Mouse (Mus musculus) heart, adult 2 months (tissue): ENCODE data around the gene Rnft2. TPM values are rescaled to one million over a fixed set of nuclear protein-coding genes. Genes with fewer than 3 reads are reported as not detected.

Source experiments
- DNase-seq, 2 experiments: peaks; one replicate each; pipeline ENCODE4 v3.0.0; 2021
- H3K27ac ChIP-seq: fragments of 200-600 bp; 2 replicates; pipeline ENCODE4 v1.8.1; 2022
- H3K27me3 ChIP-seq: fragments of 200-500 bp; 2 replicates; pipeline ENCODE4 v1.6.1; 2012; ENCODE audit warnings: mild to moderate bottlenecking, low read length, inconsistent platforms, mixed read lengths; ENCODE audit not compliant: control insufficient read depth, insufficient read depth
- H3K36me3 ChIP-seq: fragments of 200-500 bp; 2 replicates; pipeline ENCODE4 v1.6.1; 2012; ENCODE audit warnings: low read length, inconsistent platforms; ENCODE audit not compliant: control insufficient read depth, insufficient read depth
- H3K4me1 ChIP-seq: fragments of 200-500 bp; 2 replicates; pipeline ENCODE4 v1.6.1; 2011; ENCODE audit warnings: low read length; ENCODE audit not compliant: control insufficient read depth, insufficient read depth
- H3K4me3 ChIP-seq: fragments of 200-600 bp; 2 replicates; pipeline ENCODE4 v1.8.1; 2022
- H3K79me2 ChIP-seq: fragments of 200-500 bp; replicated peaks from 2 replicates; pipeline ENCODE4 v1.6.1; 2012; ENCODE audit warnings: mild to moderate bottlenecking, inconsistent platforms, low read length, moderate library complexity, mixed read lengths; ENCODE audit not compliant: control insufficient read depth, insufficient read depth
- H3K9ac ChIP-seq: fragments of 200-500 bp; 2 replicates; pipeline ENCODE4 v1.6.1; 2012; ENCODE audit warnings: low read depth, mild to moderate bottlenecking, control low read depth, inconsistent platforms, low read length, mixed read lengths
- CTCF ChIP-seq: fragments of 200-600 bp; IDR thresholded peaks from 2 replicates; pipeline ENCODE4 v1.8.1; 2022; ENCODE audit warnings: antibody characterized with exemption, mild to moderate bottlenecking, moderate library complexity
- EP300 ChIP-seq: fragments of 200-500 bp; IDR thresholded peaks from 2 replicates; pipeline ENCODE4 v1.6.1; 2011; ENCODE audit warnings: low read depth, low read length, control low read depth; ENCODE audit not compliant: insufficient read depth
- POLR2A ChIP-seq: fragments of 200-500 bp; IDR thresholded peaks from 2 replicates; pipeline ENCODE4 v1.6.1; 2011; ENCODE audit warnings: mild to moderate bottlenecking, low read depth, low read length, control low read depth; ENCODE audit not compliant: insufficient read depth
- WGBS: fragments of 180-500 bp; shearing (Covaris S2); methylation state at CpG from one replicate; pipeline ENCODE4 v1.1.7; 2018; 5-methylcytosine and 5-hydroxymethylcytosine counted together
- intact Hi-C: fragments of 180-260 bp; cut with DNase I; formaldehyde crosslinking; loops from one replicate; pipeline ENCODE4 v1.15.1; 2025
- polyA plus RNA-seq: library from polyadenylated mRNA; depleted of rRNA; stranded (reverse); fragments of >200 nt; gene quantifications from 2 replicates; pipeline ENCODE4 v1.2.3, GENCODE M21; 2012
- total RNA-seq, 2 experiments: library from RNA; stranded (reverse); gene quantifications; 2 replicates each; pipeline ENCODE4 v1.2.3; 2021

Gene Rnft2
- total and polyA plus RNA-seq, 3 experiments, result 0.99 to 2.2 (median 1.5) TPM

DNA sequence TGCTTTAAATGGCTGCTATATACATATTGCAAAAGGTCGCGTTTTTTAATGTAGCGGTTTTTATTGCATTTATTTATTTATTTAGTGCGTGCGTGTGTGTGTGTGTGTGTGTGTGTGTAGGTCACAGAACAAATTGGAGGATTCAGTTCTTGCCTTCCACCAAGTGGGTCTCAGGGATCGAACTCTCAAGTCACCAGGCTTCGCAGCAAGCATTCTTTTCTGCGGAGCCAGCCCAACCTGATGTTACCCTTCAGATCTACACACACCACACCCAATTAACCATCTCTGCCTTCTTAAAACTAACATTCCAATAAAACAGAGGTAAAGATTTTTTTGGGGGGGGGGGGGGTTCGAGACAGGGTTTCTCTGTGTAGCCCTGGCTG is 89.4 kb downstream of the Rnft2 start:
- no peak overlapping the region for H3K9ac ChIP-seq
- peak overlapping the region; percentile 78; the same call in 1 of the 2 replicates for H3K27ac ChIP-seq
- H3K36me3 ChIP-seq, result peaks cover 4% of the 10 kb centered on the region; the same call in 1 of the 2 replicates
- WGBS, result 16% methylated on average over 9 of the region's 9 CpGs
- H3K79me2 ChIP-seq, result peaks cover 6% of the 10 kb centered on the region
- no peak for DNase-seq
- TF ChIP-seq POLR2A, result no peak
- TF ChIP-seq EP300, result no peak
- no peak for TF ChIP-seq CTCF
- H3K4me1 ChIP-seq, result peaks cover 5% of the 10 kb centered on the region
- intact Hi-C loops, result loop anchor here (1.0 to 5.0 kb wide), 2 partner anchors 9 to 38 kb away; no protein-coding TSS in a partner anchor
- no peaks in the 10 kb centered on the region for H3K27me3 ChIP-seq
- peak overlapping the region; percentile 92 for H3K4me3 ChIP-seq

GRCm38 (mm10) chr5:118154839-118155564 is 89.9 kb downstream of the Rnft2 start, which contains the start of gene Fbxw8:
Gene Fbxw8 (minus strand): TSS chr5:118155464.
- peak; percentile 87 to 91 for DNase-seq

DNA sequence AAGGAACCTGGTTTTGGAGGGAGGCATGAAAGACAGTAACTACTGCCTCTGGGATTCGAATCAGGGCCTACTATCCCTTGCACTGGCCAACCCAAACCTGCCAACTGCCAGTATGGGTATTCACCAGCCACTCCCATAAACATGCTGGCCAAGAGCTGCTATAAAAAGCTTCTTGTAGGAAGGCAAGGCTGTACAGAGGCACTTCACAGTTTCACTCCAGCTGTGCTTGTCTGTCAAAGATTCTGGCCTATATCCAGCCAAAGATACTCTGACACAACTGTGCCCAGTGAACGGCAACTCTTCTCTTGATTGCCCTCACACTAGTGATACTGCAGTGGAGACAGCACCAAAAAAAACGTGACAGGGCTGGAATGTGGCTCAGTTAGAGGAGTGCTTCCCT is 95.2 kb downstream of the Rnft2 start:
- peaks cover 5% of the 10 kb centered on the region for H3K79me2 ChIP-seq
- no peak overlapping the region for H3K9ac ChIP-seq
- no peaks in the 10 kb centered on the region for H3K27me3 ChIP-seq
- WGBS, result 51% methylated on average over 3 of the region's 3 CpGs
- peak in 1 of 2 experiments; percentile 52 for DNase-seq
- intact Hi-C loops, result loop anchor here (5.0 kb wide), 1 partner anchor 62 kb away; no protein-coding TSS in a partner anchor
- no peak overlapping the region for H3K4me3 ChIP-seq
- peaks cover 7% of the 10 kb centered on the region; the same call in 1 of the 2 replicates for H3K36me3 ChIP-seq
- H3K27ac ChIP-seq, result peak overlapping the region; percentile 12; the same call in 1 of the 2 replicates
- no peak for TF ChIP-seq CTCF
- TF ChIP-seq EP300, result no peak
- no peak for TF ChIP-seq POLR2A
- peaks cover 36% of the 10 kb centered on the region for H3K4me1 ChIP-seq

More at GRCm38 (mm10) chr5:118154839-118155564, 89.9 kb downstream of the Rnft2 start, which contains the start of gene Fbxw8:
- Histone ChIP-seq H3K9ac (peak within 1 kb of the TSS; percentile 91), H3K79me2 (peaks cover 6% of the 10 kb centered on the region), H3K27me3 (no peaks in the 10 kb centered on the region), H3K4me3 (peak within 1 kb of the TSS; percentile 92), H3K27ac (peak within 1 kb of the TSS; percentile 78), H3K36me3 (peaks cover 4% of the 10 kb centered on the region; the same call in 1 of the 2 replicates), H3K4me1 (peaks cover 7% of the 10 kb centered on the region)
- intact Hi-C loops, result loop anchor here (1.0 to 5.0 kb wide), 2 partner anchors 9 to 38 kb away; no protein-coding TSS in a partner anchor
- WGBS, result under 1% methylated on average over 67 of the region's 67 CpGs
- 0 out of 2 replicates have a peak, but pooled peaks have one; percentile 58 for TF ChIP-seq EP300
- TF ChIP-seq CTCF, result no peak
- TF ChIP-seq POLR2A, result peak; percentile 76

GRCm38 (mm10) chr5:118147264-118147663 is 97.7 kb downstream of the Rnft2 start:
- no peak overlapping the region for H3K4me3 ChIP-seq
- WGBS, result 63% methylated on average over 10 of the region's 10 CpGs
- H3K4me1 ChIP-seq, result peaks cover 54% of the 10 kb centered on the region
- peaks cover 4% of the 10 kb centered on the region; the same call in 1 of the 2 replicates for H3K79me2 ChIP-seq
- TF ChIP-seq POLR2A (no peak), CTCF (no peak), EP300 (no peak)
- H3K36me3 ChIP-seq, result peaks cover 7% of the 10 kb centered on the region; the same call in 1 of the 2 replicates
- H3K27me3 ChIP-seq, result no peaks in the 10 kb centered on the region
- intact Hi-C loops, result loop anchor here (5.0 kb wide), 1 partner anchor 60 kb away; no protein-coding TSS in a partner anchor
- DNase-seq, result no peak
- peak overlapping the region; percentile 80 for H3K27ac ChIP-seq
- H3K9ac ChIP-seq, result peak overlapping the region; percentile 9; the same call in 1 of the 2 replicates

DNA sequence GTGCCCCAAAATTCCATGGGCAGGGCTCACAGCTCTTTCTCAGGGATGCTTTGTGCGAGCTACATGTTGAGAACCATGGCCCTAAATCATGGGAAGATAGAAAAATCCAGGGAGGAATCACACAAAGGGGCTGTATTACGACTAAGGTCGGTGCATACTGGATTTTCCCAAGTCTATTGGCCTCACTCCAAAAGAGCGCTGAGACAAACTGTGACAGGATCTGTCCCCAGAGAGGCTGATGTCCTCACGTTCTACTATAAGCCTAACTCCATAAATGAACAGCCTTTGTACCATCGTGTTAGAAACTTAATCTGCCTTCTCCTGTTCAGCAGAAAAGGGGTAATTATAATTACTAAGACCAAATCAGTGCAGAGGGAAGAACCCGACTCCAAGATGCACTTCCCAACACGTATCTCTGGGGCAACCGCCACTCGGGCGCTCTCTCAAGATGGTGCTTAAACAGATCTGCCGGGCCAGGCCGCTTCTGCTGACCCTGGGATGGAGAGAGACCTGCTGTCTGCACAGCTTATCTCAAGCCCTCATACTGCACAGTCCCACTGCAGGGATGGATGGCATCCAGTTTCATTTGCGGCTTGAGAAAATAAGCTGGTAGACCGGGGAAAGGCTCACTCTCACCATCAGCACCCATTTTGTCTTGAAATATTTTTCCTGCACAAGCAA is 98.8 kb downstream of the Rnft2 start:
- Histone ChIP-seq H3K4me3 (peak overlapping the region; percentile 0; the same call in 1 of the 2 replicates), H3K4me1 (peaks cover 54% of the 10 kb centered on the region), H3K79me2 (peaks cover 3% of the 10 kb centered on the region; the same call in 1 of the 2 replicates), H3K36me3 (peaks cover 7% of the 10 kb centered on the region; the same call in 1 of the 2 replicates), H3K27me3 (no peaks in the 10 kb centered on the region), H3K27ac (peak overlapping the region; percentile 80), H3K9ac (0 out of 2 replicates have a peak overlapping the region, but pooled peaks have one; percentile 31)
- WGBS, result 26% methylated on average over 15 of the region's 15 CpGs
- intact Hi-C loops, result loop anchor here (1.0 to 5.0 kb wide), 2 partner anchors 9 to 59 kb away; partner anchors contain the start of gene Fbxw8
- DNase-seq, result peak in 1 of 2 experiments; percentile 48
- TF ChIP-seq POLR2A (0 out of 2 replicates have a peak, but pooled peaks have one; percentile 17), CTCF (no peak), EP300 (0 out of 2 replicates have a peak, but pooled peaks have one; percentile 10)
